Mouse (Mus musculus): Measurements from ENCODE around the gene Nfkb1. TPM values are rescaled to one million over a fixed set of nuclear protein-coding genes. Genes with fewer than 3 reads are reported as not detected.

Nfkb1 gene
- polyA plus RNA-seq, 1 experiment from 2014 or later: 15.2 TPM

GRCm38 (mm10) chr3:135635030-135635429, 56.3 kb downstream of the Nfkb1 start:
- no peaks in the 10 kb centered on the region for H3K27me3 ChIP-seq (replicated peaks; ENCODE audit: control insufficient read depth, insufficient read depth, low read length)
- H3K4me1 ChIP-seq (replicated peaks; ENCODE audit: control insufficient read depth, insufficient read depth, low read length): no peaks in the 10 kb centered on the region
- peaks cover 3% of the 10 kb centered on the region; the same call in 1 of the 2 replicates for H3K36me3 ChIP-seq (ENCODE audit: control insufficient read depth, insufficient read depth)
- ATAC-seq: no peak
- H3K4me3 ChIP-seq (ENCODE audit: low read depth, low read length): no peak overlapping the region
- WGBS: 81% methylated on average over 1 of the region's 1 CpGs
- H3K9me3 ChIP-seq (ENCODE audit: control insufficient read depth): no peaks in the 10 kb centered on the region
- no peak overlapping the region for H3K4me2 ChIP-seq (replicated peaks; ENCODE audit: low read depth)
- no peak for TF ChIP-seq CTCF (IDR thresholded peaks at IDR 0.05; ENCODE audit: low read depth)
- no peak overlapping the region for H3K9ac ChIP-seq (ENCODE audit: low read depth, low read length)
- H3K27ac ChIP-seq (ENCODE audit: low read depth, low read length): no peak overlapping the region

GRCm38 (mm10) chr3:135634275-135634674, 57.1 kb downstream of the Nfkb1 start:
- Histone ChIP-seq H3K27ac (ENCODE audit: low read depth, low read length) (no peak overlapping the region), H3K27me3 (replicated peaks; ENCODE audit: control insufficient read depth, insufficient read depth, low read length) (no peaks in the 10 kb centered on the region), H3K4me2 (replicated peaks; ENCODE audit: low read depth) (no peak overlapping the region), H3K4me1 (replicated peaks; ENCODE audit: control insufficient read depth, insufficient read depth, low read length) (no peaks in the 10 kb centered on the region), H3K9me3 (ENCODE audit: control insufficient read depth) (no peaks in the 10 kb centered on the region), H3K9ac (ENCODE audit: low read depth, low read length) (no peak overlapping the region), H3K36me3 (ENCODE audit: control insufficient read depth, insufficient read depth) (peaks cover 4% of the 10 kb centered on the region), H3K4me3 (ENCODE audit: low read depth, low read length) (no peak overlapping the region)
- ATAC-seq: no peak
- 75% methylated on average over 3 of the region's 3 CpGs for WGBS
- no peak for TF ChIP-seq CTCF (IDR thresholded peaks at IDR 0.05; ENCODE audit: low read depth)

GRCm38 (mm10) chr3:135631856-135632255, 59.5 kb downstream of the Nfkb1 start:
- Histone ChIP-seq H3K9me3 (ENCODE audit: control insufficient read depth) (no peaks in the 10 kb centered on the region), H3K4me2 (replicated peaks; ENCODE audit: low read depth) (no peak overlapping the region), H3K27ac (ENCODE audit: low read depth, low read length) (no peak overlapping the region), H3K27me3 (replicated peaks; ENCODE audit: control insufficient read depth, insufficient read depth, low read length) (no peaks in the 10 kb centered on the region), H3K4me3 (ENCODE audit: low read depth, low read length) (no peak overlapping the region), H3K9ac (ENCODE audit: low read depth, low read length) (no peak overlapping the region), H3K4me1 (replicated peaks; ENCODE audit: control insufficient read depth, insufficient read depth, low read length) (no peaks in the 10 kb centered on the region), H3K36me3 (ENCODE audit: control insufficient read depth, insufficient read depth) (peaks cover 19% of the 10 kb centered on the region)
- no peak for TF ChIP-seq CTCF (IDR thresholded peaks at IDR 0.05; ENCODE audit: low read depth)
- ATAC-seq: no peak
- 67% methylated on average over 4 of the region's 4 CpGs for WGBS

- Histone ChIP-seq H3K27ac (ENCODE audit: low read depth, low read length) (no peak overlapping the region), H3K9me3 (ENCODE audit: control insufficient read depth) (no peaks in the 10 kb centered on the region), H3K36me3 (ENCODE audit: control insufficient read depth, insufficient read depth) (peaks cover 24% of the 10 kb centered on the region), H3K9ac (ENCODE audit: low read depth, low read length) (no peak overlapping the region), H3K27me3 (replicated peaks; ENCODE audit: control insufficient read depth, insufficient read depth, low read length) (no peaks in the 10 kb centered on the region), H3K4me2 (replicated peaks; ENCODE audit: low read depth) (no peak overlapping the region), H3K4me1 (replicated peaks; ENCODE audit: control insufficient read depth, insufficient read depth, low read length) (no peaks in the 10 kb centered on the region), H3K4me3 (ENCODE audit: low read depth, low read length) (no peak overlapping the region)
- WGBS: 71% methylated on average over 10 of the region's 10 CpGs
- peak; percentile 79 for TF ChIP-seq CTCF (IDR thresholded peaks at IDR 0.05; ENCODE audit: low read depth)
- no peak; the same call in 1 of the 2 replicates for ATAC-seq
These were observed 60.3 kb downstream of the Nfkb1 start for GRCm38 (mm10) chr3:135631096-135631457.

GRCm38 (mm10) chr3:135630430-135631095, 60.8 kb downstream of the Nfkb1 start:
- TF ChIP-seq CTCF (IDR thresholded peaks at IDR 0.05; ENCODE audit: low read depth): no peak
- Histone ChIP-seq H3K27ac (ENCODE audit: low read depth, low read length) (no peak overlapping the region), H3K9me3 (ENCODE audit: control insufficient read depth) (no peaks in the 10 kb centered on the region), H3K9ac (ENCODE audit: low read depth, low read length) (no peak overlapping the region), H3K4me1 (replicated peaks; ENCODE audit: control insufficient read depth, insufficient read depth, low read length) (no peaks in the 10 kb centered on the region), H3K27me3 (replicated peaks; ENCODE audit: control insufficient read depth, insufficient read depth, low read length) (no peaks in the 10 kb centered on the region), H3K36me3 (ENCODE audit: control insufficient read depth, insufficient read depth) (peaks cover 26% of the 10 kb centered on the region), H3K4me3 (ENCODE audit: low read depth, low read length) (no peak overlapping the region), H3K4me2 (replicated peaks; ENCODE audit: low read depth) (no peak overlapping the region)
- WGBS: 82% methylated on average over 21 of the region's 21 CpGs
- ATAC-seq: no peak

GRCm38 (mm10) chr3:135629830-135630355, 61.5 kb downstream of the Nfkb1 start:
- Histone ChIP-seq H3K36me3 (ENCODE audit: control insufficient read depth, insufficient read depth) (peaks cover 27% of the 10 kb centered on the region), H3K4me3 (ENCODE audit: low read depth, low read length) (no peak overlapping the region), H3K27ac (ENCODE audit: low read depth, low read length) (no peak overlapping the region), H3K4me2 (replicated peaks; ENCODE audit: low read depth) (no peak overlapping the region), H3K9ac (ENCODE audit: low read depth, low read length) (no peak overlapping the region), H3K9me3 (ENCODE audit: control insufficient read depth) (no peaks in the 10 kb centered on the region), H3K27me3 (replicated peaks; ENCODE audit: control insufficient read depth, insufficient read depth, low read length) (no peaks in the 10 kb centered on the region), H3K4me1 (replicated peaks; ENCODE audit: control insufficient read depth, insufficient read depth, low read length) (no peaks in the 10 kb centered on the region)
- no peak for ATAC-seq
- no peak for TF ChIP-seq CTCF (IDR thresholded peaks at IDR 0.05; ENCODE audit: low read depth)
- WGBS: 83% methylated on average over 4 of the region's 4 CpGs
